Mouse (Mus musculus) cerebellum, postnatal 25 days (tissue): ENCODE measurements at regions not wholly inside any gene's neighbourhood (a gene's known extent, or its start where the extent isn't known, plus 50 kb on each side); places are given as distances from the start of the nearest gene placed in this dataset.
A peak's percentile ranks its signal among the peaks of the same experiment; 100 is the strongest.

ENCODE experiments used
- DNase-seq, 2 experiments: peaks; one replicate each; pipeline ENCODE4 v3.0.0; 2021; ENCODE audit warnings: mixed read lengths in 2 of 2

- DNase-seq, result no peak
Measured at GRCm38 (mm10) chr6:50713297-50713696, 59.1 kb upstream of the Npvf start.

GRCm38 (mm10) chr6:50718631-50719030, 64.4 kb upstream of the Npvf start:
- DNase-seq, result no peak

- DNase-seq, result no peak
Measured at GRCm38 (mm10) chr6:50720346-50720745, 66.1 kb upstream of the Npvf start.

GRCm38 (mm10) chr6:50725640-50726039, 71.4 kb upstream of the Npvf start:
- DNase-seq, result no peak

- DNase-seq, result no peak
Measured at GRCm38 (mm10) chr6:50726166-50726591, 71.9 kb upstream of the Npvf start.

GRCm38 (mm10) chr6:50730744-50731718, 76.8 kb upstream of the Npvf start:
- no peak for DNase-seq

GRCm38 (mm10) chr6:50734701-50735100, 80.5 kb upstream of the Npvf start:
- DNase-seq, result no peak

- DNase-seq, result no peak
Measured at GRCm38 (mm10) chr6:50735825-50736224, 81.6 kb upstream of the Npvf start.

- DNase-seq, result no peak
Measured at GRCm38 (mm10) chr6:50742009-50742408, 87.8 kb upstream of the Npvf start.

- DNase-seq, result no peak
Measured at GRCm38 (mm10) chr6:50744462-50745166, 90.4 kb upstream of the Npvf start.

GRCm38 (mm10) chr6:50753151-50753550, 98.9 kb upstream of the Npvf start:
- no peak for DNase-seq

- DNase-seq, result no peak
Measured at GRCm38 (mm10) chr6:50754786-50755185, 100.5 kb upstream of the Npvf start.

GRCm38 (mm10) chr6:50760367-50760766, 106.1 kb upstream of the Npvf start:
- no peak for DNase-seq

- DNase-seq, result peak; percentile 51 to 73
Measured at GRCm38 (mm10) chr6:50763121-50763520, 108.9 kb upstream of the Npvf start.

GRCm38 (mm10) chr6:50766442-50766915, 112.2 kb upstream of the Npvf start:
- DNase-seq, result no peak

GRCm38 (mm10) chr6:50767126-50767525, 112.9 kb upstream of the Npvf start:
- no peak for DNase-seq

- DNase-seq, result no peak
Measured at GRCm38 (mm10) chr6:50767827-50768226, 113.6 kb upstream of the Npvf start.

- no peak for DNase-seq
Measured at GRCm38 (mm10) chr6:50769101-50769500, 114.9 kb upstream of the Npvf start.

- no peak for DNase-seq
Measured at GRCm38 (mm10) chr6:50770481-50770880, 116.2 kb upstream of the Npvf start.

GRCm38 (mm10) chr6:50775637-50776036, 121.4 kb upstream of the Npvf start:
- DNase-seq, result no peak

GRCm38 (mm10) chr6:50776236-50776832, 122.1 kb upstream of the Npvf start:
- no peak for DNase-seq

GRCm38 (mm10) chr6:50776931-50777495, 122.8 kb upstream of the Npvf start:
- peak; percentile 36 to 43 for DNase-seq

- DNase-seq, result no peak
Measured at GRCm38 (mm10) chr6:50777827-50778226, 123.6 kb upstream of the Npvf start.
